Mouse (Mus musculus): ENCODE data around the gene Cald1. TPM values are rescaled to one million over a fixed set of nuclear protein-coding genes. Genes with fewer than 3 reads are reported as not detected.

Cald1 gene
- polyA plus RNA-seq, 1 experiment: 403 TPM

DNA sequence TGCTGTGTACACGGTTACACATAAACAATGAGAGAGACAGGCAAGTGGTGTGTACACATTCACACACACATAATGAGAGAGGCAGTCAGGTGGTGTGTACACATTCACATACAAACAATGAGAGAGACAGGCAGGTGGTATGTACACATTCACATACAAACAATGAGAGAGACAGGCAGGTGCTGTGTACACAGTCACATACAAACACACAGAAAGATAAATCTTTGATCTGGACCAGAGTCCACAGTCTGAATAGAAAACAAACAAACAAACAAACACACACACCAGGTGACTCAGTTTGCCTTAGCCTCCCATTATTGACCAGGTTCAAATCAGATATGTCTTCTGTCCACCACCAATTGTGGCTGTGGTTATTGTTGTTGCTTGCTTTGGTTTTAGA, 127.8 kb downstream of the Cald1 start:
- Histone ChIP-seq H3K27me3 (ENCODE audit: control insufficient read depth, insufficient read depth, low read length, poor library complexity, severe bottlenecking) (no peaks in the 10 kb centered on the region; the same call in 1 of the 2 replicates), H3K27ac (ENCODE audit: insufficient read depth, low read length) (no peak overlapping the region), H3K4me1 (ENCODE audit: control insufficient read depth, insufficient read depth, low read length) (peaks cover 2% of the 10 kb centered on the region), H3K36me3 (ENCODE audit: control insufficient read depth, insufficient read depth, low read length, poor library complexity, severe bottlenecking) (no peaks in the 10 kb centered on the region), H3K9ac (ENCODE audit: low read depth, poor library complexity, severe bottlenecking) (no peak overlapping the region), H3K9me3 (replicated peaks; ENCODE audit: control insufficient read depth, insufficient read depth, low read length, poor library complexity, severe bottlenecking) (peaks cover 8% of the 10 kb centered on the region; the same call in 1 of the 2 replicates), H3K4me3 (ENCODE audit: low read depth, low read length) (no peak overlapping the region)
- TF ChIP-seq EP300 (IDR thresholded peaks at IDR 0.05; ENCODE audit: insufficient read depth, low read depth, low read length): no peak
- no peak for TF ChIP-seq CTCF (IDR thresholded peaks at IDR 0.05; ENCODE audit: low read depth, low read length)

DNA sequence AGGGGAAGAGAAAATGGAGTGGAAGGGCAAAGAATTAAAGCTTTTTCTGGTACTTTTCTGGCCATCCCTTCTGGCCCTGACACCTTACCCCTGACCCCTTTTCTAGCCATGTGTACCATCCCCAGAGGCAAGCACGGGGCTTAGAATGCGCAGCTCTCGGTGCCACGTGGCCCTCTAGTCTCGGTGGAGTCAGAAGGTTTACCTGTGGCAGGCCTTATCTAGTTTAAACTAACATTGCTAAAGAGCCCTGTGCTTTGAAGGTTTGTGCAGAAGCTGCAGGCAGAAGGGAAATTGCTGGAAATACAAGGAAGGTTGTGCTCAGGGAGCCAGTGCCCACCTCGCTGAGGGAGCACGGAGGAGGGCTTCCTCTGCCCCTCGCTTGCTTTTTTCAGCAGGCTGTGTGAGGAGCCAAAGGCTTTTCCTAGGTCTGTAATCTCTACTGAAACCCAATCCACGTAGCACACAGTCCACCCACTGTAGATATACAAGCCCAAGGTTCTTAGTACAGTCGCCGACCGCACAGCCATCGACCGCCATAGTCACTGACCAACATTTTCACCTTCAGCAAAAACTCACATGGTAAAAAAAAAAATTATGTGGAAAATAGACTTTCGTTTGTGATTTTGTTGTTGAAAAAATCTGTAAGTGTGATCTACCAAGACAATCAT, 129.2 kb downstream of the Cald1 start:
- no peak overlapping the region for H3K9ac ChIP-seq (ENCODE audit: low read depth, poor library complexity, severe bottlenecking)

DNA sequence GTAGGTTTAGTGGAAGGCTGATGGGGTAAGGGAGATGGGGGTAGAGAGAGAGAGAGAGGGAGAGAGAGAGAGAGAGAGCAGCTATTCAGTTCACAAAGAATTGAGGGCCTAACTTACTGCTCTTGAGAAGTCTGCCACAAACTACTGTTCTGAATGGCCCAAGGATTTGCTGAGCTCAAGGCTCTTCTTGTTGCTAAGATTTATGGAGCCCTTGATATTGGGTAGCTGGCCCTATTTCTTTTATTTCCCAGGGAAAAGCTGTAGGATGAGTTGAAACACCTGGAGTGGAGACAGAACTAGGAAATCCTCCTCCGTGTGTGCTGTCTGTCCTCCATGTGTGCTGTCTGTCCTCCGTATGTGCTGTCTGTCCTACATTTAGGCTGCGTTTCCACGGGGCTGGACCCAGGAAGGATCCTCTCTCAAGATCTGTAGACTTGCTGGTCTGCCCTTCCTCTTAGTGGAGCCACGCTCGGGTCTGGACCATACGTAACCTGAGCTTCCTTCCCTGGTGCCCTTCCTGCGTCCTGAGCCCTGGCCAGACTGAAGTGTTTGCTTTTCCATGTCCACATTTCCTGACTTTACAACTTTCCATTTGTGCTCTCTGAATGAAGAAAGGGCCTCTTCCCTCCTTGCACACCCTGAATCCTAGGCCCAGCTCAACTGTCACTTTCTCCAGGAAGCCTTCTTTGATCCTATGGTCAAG, 131.3 kb downstream of the Cald1 start:
- no peak overlapping the region for H3K27ac ChIP-seq (ENCODE audit: insufficient read depth, low read length)
- peaks cover 2% of the 10 kb centered on the region for H3K4me1 ChIP-seq (ENCODE audit: control insufficient read depth, insufficient read depth, low read length)
- H3K36me3 ChIP-seq (ENCODE audit: control insufficient read depth, insufficient read depth, low read length, poor library complexity, severe bottlenecking): no peaks in the 10 kb centered on the region
- H3K9me3 ChIP-seq (replicated peaks; ENCODE audit: control insufficient read depth, insufficient read depth, low read length, poor library complexity, severe bottlenecking): peaks cover 4% of the 10 kb centered on the region; the same call in 1 of the 2 replicates
- H3K9ac ChIP-seq (ENCODE audit: low read depth, poor library complexity, severe bottlenecking): no peak overlapping the region
- H3K27me3 ChIP-seq (ENCODE audit: control insufficient read depth, insufficient read depth, low read length, poor library complexity, severe bottlenecking): no peaks in the 10 kb centered on the region; the same call in 1 of the 2 replicates
- no peak overlapping the region for H3K4me3 ChIP-seq (ENCODE audit: low read depth, low read length)
- TF ChIP-seq CTCF (IDR thresholded peaks at IDR 0.05; ENCODE audit: low read depth, low read length) (no peak), EP300 (IDR thresholded peaks at IDR 0.05; ENCODE audit: insufficient read depth, low read depth, low read length) (no peak), POLR2A (IDR thresholded peaks at IDR 0.05; ENCODE audit: insufficient read depth, low read length) (no peak)

More for the DNA sequence above, 129.2 kb downstream of the Cald1 start:
- Histone ChIP-seq H3K4me3 (ENCODE audit: low read depth, low read length) (no peak overlapping the region), H3K36me3 (ENCODE audit: control insufficient read depth, insufficient read depth, low read length, poor library complexity, severe bottlenecking) (no peaks in the 10 kb centered on the region), H3K27ac (ENCODE audit: insufficient read depth, low read length) (no peak overlapping the region), H3K9me3 (replicated peaks; ENCODE audit: control insufficient read depth, insufficient read depth, low read length, poor library complexity, severe bottlenecking) (peaks cover 8% of the 10 kb centered on the region; the same call in 1 of the 2 replicates), H3K4me1 (ENCODE audit: control insufficient read depth, insufficient read depth, low read length) (peaks cover 2% of the 10 kb centered on the region), H3K27me3 (ENCODE audit: control insufficient read depth, insufficient read depth, low read length, poor library complexity, severe bottlenecking) (no peaks in the 10 kb centered on the region; the same call in 1 of the 2 replicates)
- no peak for TF ChIP-seq EP300 (IDR thresholded peaks at IDR 0.05; ENCODE audit: insufficient read depth, low read depth, low read length)
- no peak for TF ChIP-seq POLR2A (IDR thresholded peaks at IDR 0.05; ENCODE audit: insufficient read depth, low read length)
- no peak for TF ChIP-seq CTCF (IDR thresholded peaks at IDR 0.05; ENCODE audit: low read depth, low read length)

DNA sequence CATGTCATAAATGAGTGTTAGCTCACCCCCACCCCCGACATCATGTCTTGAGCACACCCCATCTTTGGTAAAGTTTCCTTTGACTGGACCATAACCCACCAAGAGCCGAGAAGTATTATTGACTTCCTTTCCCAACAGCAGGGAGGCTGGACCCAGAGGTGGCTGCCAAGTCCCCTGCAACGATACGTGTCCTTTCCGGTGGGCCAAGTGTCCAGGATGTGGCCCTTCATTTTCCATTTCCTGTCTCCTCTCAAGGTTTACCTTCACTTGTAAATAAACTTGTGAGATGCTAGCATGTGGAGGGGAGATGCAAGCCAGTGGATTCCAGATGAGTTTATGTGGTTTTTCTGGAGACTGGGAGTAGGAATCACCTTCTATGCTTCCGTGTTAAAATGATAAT, 132.7 kb downstream of the Cald1 start:
- TF ChIP-seq POLR2A (IDR thresholded peaks at IDR 0.05; ENCODE audit: insufficient read depth, low read length) (no peak), EP300 (IDR thresholded peaks at IDR 0.05; ENCODE audit: insufficient read depth, low read depth, low read length) (no peak), CTCF (IDR thresholded peaks at IDR 0.05; ENCODE audit: low read depth, low read length) (no peak)
- Histone ChIP-seq H3K4me3 (ENCODE audit: low read depth, low read length) (no peak overlapping the region), H3K27me3 (ENCODE audit: control insufficient read depth, insufficient read depth, low read length, poor library complexity, severe bottlenecking) (no peaks in the 10 kb centered on the region), H3K9ac (ENCODE audit: low read depth, poor library complexity, severe bottlenecking) (no peak overlapping the region), H3K9me3 (replicated peaks; ENCODE audit: control insufficient read depth, insufficient read depth, low read length, poor library complexity, severe bottlenecking) (peaks cover 4% of the 10 kb centered on the region; the same call in 1 of the 2 replicates), H3K4me1 (ENCODE audit: control insufficient read depth, insufficient read depth, low read length) (peaks cover 2% of the 10 kb centered on the region), H3K36me3 (ENCODE audit: control insufficient read depth, insufficient read depth, low read length, poor library complexity, severe bottlenecking) (no peaks in the 10 kb centered on the region), H3K27ac (ENCODE audit: insufficient read depth, low read length) (no peak overlapping the region)

DNA sequence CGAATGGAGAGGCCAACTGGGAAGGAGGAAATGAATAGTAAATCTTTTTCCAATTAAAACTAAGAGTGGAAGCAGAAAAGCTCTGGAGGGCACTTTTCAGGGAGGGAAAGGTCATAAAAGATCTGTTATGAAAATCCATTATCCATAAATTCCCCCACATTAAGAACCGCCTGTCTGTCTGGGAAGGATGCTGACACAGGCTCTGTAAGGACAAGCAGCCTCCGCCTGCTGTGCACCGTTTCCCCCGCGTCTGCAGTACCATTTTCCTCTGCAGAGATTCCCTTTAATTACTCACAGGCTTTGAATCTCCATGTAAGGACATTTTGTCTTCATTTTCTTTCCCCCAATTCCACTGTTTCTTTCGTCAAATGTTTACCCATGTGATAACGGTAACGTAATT, 133.2 kb downstream of the Cald1 start:
- Histone ChIP-seq H3K36me3 (ENCODE audit: control insufficient read depth, insufficient read depth, low read length, poor library complexity, severe bottlenecking) (no peaks in the 10 kb centered on the region), H3K9ac (ENCODE audit: low read depth, poor library complexity, severe bottlenecking) (no peak overlapping the region), H3K9me3 (replicated peaks; ENCODE audit: control insufficient read depth, insufficient read depth, low read length, poor library complexity, severe bottlenecking) (peaks cover 4% of the 10 kb centered on the region; the same call in 1 of the 2 replicates), H3K27me3 (ENCODE audit: control insufficient read depth, insufficient read depth, low read length, poor library complexity, severe bottlenecking) (no peaks in the 10 kb centered on the region), H3K4me1 (ENCODE audit: control insufficient read depth, insufficient read depth, low read length) (peaks cover 2% of the 10 kb centered on the region), H3K27ac (ENCODE audit: insufficient read depth, low read length) (no peak overlapping the region), H3K4me3 (ENCODE audit: low read depth, low read length) (no peak overlapping the region)
- TF ChIP-seq CTCF (IDR thresholded peaks at IDR 0.05; ENCODE audit: low read depth, low read length) (no peak), EP300 (IDR thresholded peaks at IDR 0.05; ENCODE audit: insufficient read depth, low read depth, low read length) (no peak), POLR2A (IDR thresholded peaks at IDR 0.05; ENCODE audit: insufficient read depth, low read length) (no peak)

Measured in ES-Bruce4 (cell line).